Mouse (Mus musculus) spleen, adult 2 months (tissue): ENCODE data around the gene Opn4.

Experiments
- CTCF ChIP-seq: fragments of 200-500 bp; IDR thresholded peaks from 2 replicates; pipeline ENCODE4 v1.5.1; 2011; ENCODE audit warnings: mild to moderate bottlenecking, inconsistent platforms; ENCODE audit not compliant: insufficient read depth, insufficient read length, insufficient replicate concordance; ENCODE audit errors: extremely low read depth
- POLR2A ChIP-seq: fragments of 200-500 bp; IDR thresholded peaks from 2 replicates; pipeline ENCODE4 v1.6.1; 2011; ENCODE audit warnings: low read depth, low read length, inconsistent platforms

DNA sequence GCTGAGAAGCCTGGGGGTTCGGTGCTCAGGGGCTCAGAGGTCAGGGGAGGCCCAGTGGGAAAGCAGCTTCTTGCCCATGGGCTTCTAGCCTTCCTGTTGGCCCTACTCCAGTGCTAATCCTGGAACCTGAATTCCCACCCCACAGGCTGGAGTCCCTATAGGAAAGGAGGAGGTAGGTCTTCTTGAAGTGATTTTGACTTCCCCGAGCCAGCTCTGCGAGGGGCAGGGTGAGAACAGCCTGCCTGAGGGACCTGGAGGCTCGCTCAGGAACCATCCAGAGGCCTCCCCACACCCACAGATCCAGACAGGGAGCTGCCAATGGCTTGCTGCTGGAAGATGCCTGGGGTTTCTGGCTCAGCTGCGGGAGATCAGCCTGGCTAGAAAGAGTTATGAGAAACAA is 32.2 kb downstream of the Opn4 start:
- TF ChIP-seq CTCF (no peak), POLR2A (no peak)
